Mouse (Mus musculus) large intestine, adult 2 months (tissue): ENCODE data around the gene Ankrd12. TPM values are rescaled to one million over a fixed set of nuclear protein-coding genes. Genes with fewer than 3 reads are reported as not detected.
"Not testable (repeated sequence)": the region's sequence is repeated elsewhere in the genome, so short reads cannot be mapped to it uniquely, and the experiment has no call there.

ENCODE experiments used
- DNase-seq: peaks from one replicate; pipeline ENCODE4 v3.0.0-alpha.2; 2012; ENCODE audit warnings: low read depth, low spot score
- WGBS: fragments of 180-500 bp; shearing (Covaris S2); methylation state at CpG from one replicate; pipeline ENCODE4 v1.1.7; 2018; 5-methylcytosine and 5-hydroxymethylcytosine counted together
- polyA plus RNA-seq: library from polyadenylated mRNA; depleted of rRNA; stranded (reverse); fragments of >200 nt; gene quantifications from 2 replicates; pipeline ENCODE4 v1.2.3, GENCODE M21; 2012

Ankrd12 gene
- polyA plus RNA-seq, 1 experiment = 3.2 TPM

DNA sequence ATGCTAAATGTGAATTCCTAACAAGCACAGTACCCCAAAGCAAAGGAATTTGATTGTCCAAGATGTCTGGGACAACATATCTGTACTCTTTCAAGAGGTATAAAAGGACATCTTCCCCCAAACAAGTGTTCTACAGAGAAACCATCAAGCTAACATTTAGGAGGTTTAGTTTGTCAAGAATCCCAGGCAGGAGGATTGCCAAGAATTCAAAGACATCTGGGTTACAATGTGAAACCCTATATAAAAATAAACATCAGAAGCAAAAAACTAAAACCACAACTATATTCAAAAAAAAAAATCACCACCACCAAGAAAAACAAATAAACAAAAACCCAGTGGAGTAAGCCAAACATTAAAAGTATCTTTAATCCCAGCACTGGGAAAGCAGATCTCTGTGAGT lies 13.4 kb upstream of the Ankrd12 start:
- no peak for DNase-seq

GRCm38 (mm10) chr17:66085038-66085437 lies 8.1 kb upstream of the Ankrd12 start:
- WGBS = 79% methylated on average over 1 of the region's 1 CpGs
- DNase-seq = no peak

DNA sequence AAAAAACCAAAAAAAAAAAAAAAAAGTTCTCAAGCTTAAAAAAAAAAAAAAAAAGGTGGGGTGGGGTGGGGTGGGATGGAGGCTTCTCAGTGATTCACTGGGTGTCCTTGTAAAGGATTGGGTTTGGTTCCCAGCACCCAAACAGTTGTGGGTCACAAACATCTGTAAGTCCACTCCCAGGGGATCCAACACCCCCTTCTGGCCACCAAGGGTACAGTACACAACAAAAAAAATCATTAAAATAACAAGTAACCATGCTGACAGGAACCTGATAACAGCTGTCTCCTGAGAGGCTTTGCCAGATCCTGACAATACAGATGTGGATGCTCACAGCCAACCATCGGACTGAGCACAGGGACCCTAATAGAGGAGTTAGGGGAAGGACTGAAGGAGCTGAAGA lies 7.6 kb upstream of the Ankrd12 start:
- no peak for DNase-seq
- 82% methylated on average over 1 of the region's 1 CpGs for WGBS

DNA sequence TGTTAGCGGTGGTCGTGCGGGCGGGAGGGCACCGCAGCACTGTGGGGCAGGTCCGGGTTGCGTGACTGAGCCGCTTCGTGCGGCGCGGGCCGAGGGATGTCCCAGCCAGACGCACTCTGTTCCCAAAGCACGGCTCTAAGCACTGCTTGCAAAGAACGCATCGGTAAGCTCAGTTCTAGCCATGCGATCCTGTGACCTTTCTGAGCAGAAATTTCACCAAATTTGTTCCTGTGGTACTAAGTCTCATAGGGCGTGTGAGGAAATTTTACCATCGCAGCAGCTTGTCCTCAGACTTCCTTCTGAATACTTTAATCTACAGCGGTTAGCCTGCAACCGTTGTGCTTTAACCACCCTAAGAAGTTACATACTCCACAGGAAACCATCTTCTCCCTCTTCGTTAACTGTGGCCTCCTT lies 555 bp upstream of the Ankrd12 start:
- 2% methylated on average over 23 of the region's 23 CpGs for WGBS
- no peak for DNase-seq

- under 1% methylated on average over 81 of the region's 95 CpGs for WGBS
- no peak for DNase-seq
Observed at GRCm38 (mm10) chr17:66076174-66076927, 538 bp downstream of the Ankrd12 start.

- no peak for DNase-seq
- 2% methylated on average over 12 of the region's 12 CpGs for WGBS
Observed at GRCm38 (mm10) chr17:66075827-66076173, 1.1 kb downstream of the Ankrd12 start.

- 88% methylated on average over 7 of the region's 7 CpGs for WGBS
Observed at GRCm38 (mm10) chr17:66073971-66074370, 2.9 kb downstream of the Ankrd12 start.

DNA sequence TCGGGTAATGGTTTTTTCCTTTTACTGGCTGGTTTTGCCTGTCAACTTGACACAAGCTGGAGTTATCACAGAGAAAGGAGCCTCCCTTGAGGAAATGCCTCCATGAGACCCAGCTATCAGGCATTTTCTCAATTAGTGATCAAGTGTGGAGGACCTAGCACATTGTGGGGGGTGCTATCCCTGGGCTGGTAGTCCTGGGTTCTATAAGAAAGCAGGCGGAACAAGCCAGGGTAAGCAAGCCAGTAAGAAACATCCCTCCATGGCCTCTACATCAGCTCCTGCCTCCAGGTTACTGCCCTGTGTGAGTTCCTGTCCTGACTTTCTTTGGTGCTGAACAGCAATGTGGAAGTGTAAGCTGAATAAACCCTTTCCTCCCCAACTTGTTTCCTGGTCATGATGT lies 7.9 kb downstream of the Ankrd12 start:
- 97% methylated on average over 2 of the region's 2 CpGs for WGBS
- DNase-seq = not testable (repeated sequence)

More at GRCm38 (mm10) chr17:66073971-66074370, 2.9 kb downstream of the Ankrd12 start:
- DNase-seq = no peak

DNA sequence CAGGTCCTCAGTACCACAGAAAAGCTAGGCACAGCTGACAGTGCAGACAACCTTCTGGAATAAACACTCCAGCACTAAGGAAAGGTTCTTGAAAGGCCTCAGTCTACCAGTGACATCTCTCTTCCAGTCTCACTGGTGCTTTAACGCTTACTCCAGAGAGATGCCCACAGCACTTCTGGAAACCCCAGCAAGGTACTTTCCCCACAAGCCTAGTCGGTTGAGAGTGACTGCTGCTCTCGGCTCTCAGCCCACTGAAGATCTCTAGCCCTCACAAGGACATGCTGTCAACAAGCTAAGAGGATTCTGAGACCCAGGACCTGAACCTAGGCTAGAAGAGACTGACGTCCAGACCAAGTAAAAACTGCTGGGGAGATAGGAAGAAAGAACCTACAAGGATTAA lies 11.8 kb downstream of the Ankrd12 start:
- WGBS = 84% methylated on average over 4 of the region's 4 CpGs
- no peak for DNase-seq

DNA sequence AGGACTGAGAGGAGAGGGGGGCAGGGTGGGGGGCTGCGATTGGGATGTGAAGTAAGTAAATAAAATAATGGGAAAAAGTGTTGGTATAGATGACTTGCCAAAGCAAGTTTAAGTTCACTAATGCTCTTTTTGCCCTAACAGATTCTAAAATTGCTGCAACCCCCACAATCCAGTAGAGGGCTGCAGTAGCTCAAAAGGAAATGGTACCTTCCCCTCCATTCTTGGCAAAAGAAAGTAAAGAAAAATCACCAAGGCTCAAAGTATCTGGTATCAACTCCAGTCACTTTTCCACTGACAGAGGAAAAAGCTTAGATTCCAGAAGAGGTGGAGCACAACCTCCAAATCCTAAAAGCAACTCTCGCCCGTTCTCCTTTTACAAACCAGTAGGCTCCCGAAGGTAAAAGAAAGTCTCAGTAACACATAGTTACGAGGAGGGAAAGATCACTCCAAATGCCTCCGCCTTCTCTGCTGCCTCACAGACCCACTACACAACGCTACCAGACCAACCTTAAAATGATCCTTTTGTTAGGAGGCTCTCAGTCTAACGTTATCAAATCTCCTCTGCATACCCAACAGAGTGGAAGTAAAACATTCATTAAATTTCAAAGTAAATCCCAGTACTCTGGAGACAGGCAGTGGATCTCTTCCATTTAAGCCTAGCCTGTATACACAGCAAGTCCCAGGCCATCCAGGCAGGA lies 15.5 kb downstream of the Ankrd12 start:
- DNase-seq = no peak
- WGBS = 70% methylated on average over 8 of the region's 8 CpGs

GRCm38 (mm10) chr17:66058160-66058559 lies 18.7 kb downstream of the Ankrd12 start:
- no peak for DNase-seq
- 91% methylated on average over 4 of the region's 4 CpGs for WGBS

DNA sequence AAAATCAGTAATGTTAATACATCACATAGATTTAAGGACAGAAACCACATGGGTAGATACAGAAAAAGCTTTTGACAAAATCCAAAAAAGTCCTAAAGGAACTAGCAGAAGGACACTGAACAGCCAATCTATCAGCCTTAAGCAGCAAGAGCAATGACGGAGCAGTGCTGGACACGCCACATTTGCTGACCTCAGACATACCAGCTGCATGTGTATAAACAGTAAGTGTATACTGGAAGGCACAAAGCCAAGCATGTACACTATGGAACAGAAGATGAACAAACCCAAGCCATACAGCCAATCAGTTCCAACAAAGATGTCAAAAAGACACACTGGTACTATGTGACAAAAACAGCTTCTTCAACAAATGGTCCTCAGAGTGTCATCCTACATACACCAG lies 19.7 kb downstream of the Ankrd12 start:
- WGBS = 79% methylated on average over 2 of the region's 2 CpGs

DNA sequence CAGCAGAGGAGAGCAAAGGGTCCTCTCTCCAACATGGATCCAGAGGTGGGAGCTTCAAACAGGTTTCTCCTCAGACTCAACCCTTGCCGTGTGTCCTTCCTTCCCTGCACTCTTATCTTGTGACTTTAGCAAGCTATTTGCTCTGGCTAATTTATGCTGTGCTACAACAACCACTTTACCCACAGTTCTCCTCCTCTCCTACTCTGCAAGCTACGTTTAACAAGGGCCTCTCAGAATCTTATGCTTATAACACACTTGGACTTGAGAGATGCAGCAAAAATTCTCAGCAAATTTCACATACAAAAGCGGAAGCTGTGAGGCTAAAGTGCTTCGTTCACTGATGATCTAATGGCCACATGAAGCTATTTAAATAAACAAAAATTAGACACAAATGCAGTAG lies 23.5 kb downstream of the Ankrd12 start:
- WGBS = 60% methylated on average over 4 of the region's 4 CpGs
- no peak for DNase-seq

More for the DNA sequence above, 19.7 kb downstream of the Ankrd12 start:
- DNase-seq = no peak

GRCm38 (mm10) chr17:66048795-66049194 lies 28.1 kb downstream of the Ankrd12 start:
- WGBS = 74% methylated on average over 4 of the region's 4 CpGs
- no peak for DNase-seq

GRCm38 (mm10) chr17:66048199-66048598 lies 28.7 kb downstream of the Ankrd12 start:
- WGBS = 74% methylated on average over 5 of the region's 5 CpGs
- DNase-seq = no peak

- WGBS = 93% methylated on average over 4 of the region's 4 CpGs
- not testable (repeated sequence) for DNase-seq
Observed at GRCm38 (mm10) chr17:66043679-66044078, 33.2 kb downstream of the Ankrd12 start.

DNA sequence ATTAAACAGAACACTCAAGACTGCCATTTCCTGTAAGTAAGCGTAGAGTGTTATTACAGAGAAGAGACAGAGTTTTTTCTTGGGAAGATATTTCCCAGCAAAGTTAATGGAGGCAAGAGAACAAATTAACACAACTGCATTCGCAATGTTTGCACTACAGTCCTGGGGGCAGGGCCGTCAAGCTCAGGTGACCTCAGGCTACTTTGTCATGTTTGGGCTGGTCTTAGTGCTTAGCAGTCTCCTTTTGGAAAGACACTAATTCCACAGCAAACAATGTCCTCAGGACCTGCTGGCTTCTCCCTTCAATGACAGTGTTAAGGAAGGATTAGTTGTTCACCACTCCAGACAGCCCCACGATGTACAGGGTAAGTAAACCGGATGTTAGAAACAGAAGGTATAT lies 35.9 kb downstream of the Ankrd12 start:
- WGBS = 68% methylated on average over 5 of the region's 5 CpGs
- no peak for DNase-seq

GRCm38 (mm10) chr17:66033239-66033638 lies 43.6 kb downstream of the Ankrd12 start:
- no peak for DNase-seq
- 91% methylated on average over 5 of the region's 5 CpGs for WGBS

DNA sequence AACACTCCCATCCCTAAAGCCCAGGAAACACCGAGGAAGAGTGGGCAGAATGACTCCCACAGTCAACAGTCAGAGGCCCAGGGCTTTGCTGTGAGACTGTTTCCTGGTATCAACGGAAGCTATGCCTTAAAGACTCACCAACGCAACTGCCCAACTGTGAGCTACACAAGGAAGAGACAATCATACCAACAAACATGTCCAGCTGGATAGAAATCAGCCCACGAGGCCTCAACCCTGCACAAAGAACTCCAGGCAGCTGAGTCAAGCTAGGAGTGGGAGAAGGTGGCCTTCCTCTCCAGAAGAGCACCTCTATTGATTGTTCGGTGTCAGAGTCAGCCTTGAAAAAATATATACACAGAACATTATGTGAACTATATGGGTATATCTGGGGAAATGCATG lies 44.9 kb downstream of the Ankrd12 start:
- 80% methylated on average over 5 of the region's 5 CpGs for WGBS
- no peak for DNase-seq

- DNase-seq = no peak
- WGBS = 96% methylated on average over 7 of the region's 7 CpGs
Observed at GRCm38 (mm10) chr17:66024211-66024610, 52.7 kb downstream of the Ankrd12 start.

- WGBS = 87% methylated on average over 2 of the region's 2 CpGs
Observed at GRCm38 (mm10) chr17:66011790-66012189, 65.1 kb downstream of the Ankrd12 start.

More at GRCm38 (mm10) chr17:66011790-66012189, 65.1 kb downstream of the Ankrd12 start:
- no peak for DNase-seq
